Mouse (Mus musculus): Measurements from ENCODE around the gene Med26. TPM values are rescaled to one million over a fixed set of nuclear protein-coding genes. Genes with fewer than 3 reads are reported as not detected.

Med26 gene
- polyA plus RNA-seq, 1 experiment from 2014 or later = 8.5 TPM

DNA sequence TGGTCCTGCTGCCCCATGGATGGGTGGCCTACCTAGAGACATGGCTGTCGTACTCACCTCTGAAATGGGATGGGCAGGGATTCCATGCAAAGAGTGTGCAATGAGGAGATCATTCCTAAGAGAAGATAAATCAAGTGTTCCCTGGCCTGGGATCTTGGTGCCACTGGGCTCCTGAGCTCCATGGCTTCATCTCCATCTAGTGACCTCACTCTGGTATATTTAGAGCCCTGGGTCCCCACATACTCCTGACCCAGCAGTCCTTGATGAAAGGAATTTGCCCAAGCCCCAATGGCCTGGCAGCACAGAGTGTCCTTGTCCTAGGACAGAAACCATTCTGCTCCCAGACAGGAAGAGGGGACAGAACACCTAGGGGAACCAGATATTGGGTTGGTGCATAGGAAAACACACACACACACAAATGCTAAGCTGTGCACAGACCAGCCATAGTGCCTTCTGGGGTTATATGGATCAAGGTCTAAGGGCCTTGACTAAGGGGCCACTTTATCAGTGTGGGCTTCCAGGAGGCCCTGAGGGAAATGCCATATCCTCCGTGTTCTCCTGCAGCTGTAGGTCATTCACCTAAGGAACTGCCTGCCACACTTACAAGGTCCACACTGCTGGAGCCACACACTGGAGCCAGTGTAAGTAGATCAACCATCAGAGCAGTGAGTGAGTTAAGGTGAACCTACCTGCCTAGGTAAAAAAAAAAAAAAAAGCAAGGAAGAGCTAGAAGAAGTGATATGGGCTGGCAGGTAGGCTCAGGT, 48.4 kb downstream of the Med26 start:
- H3K9me3 ChIP-seq (replicated peaks; ENCODE audit: control insufficient read depth, low read length) = no peaks in the 10 kb centered on the region
- H3K27me3 ChIP-seq (ENCODE audit: control insufficient read depth, insufficient read depth, low read length) = no peaks in the 10 kb centered on the region
- H3K4me1 ChIP-seq (ENCODE audit: control insufficient read depth, insufficient read depth, low read length) = peaks cover 22% of the 10 kb centered on the region
- H3K4me2 ChIP-seq = no peak overlapping the region
- WGBS (ENCODE audit: insufficient replicate concordance) = 80% methylated on average over 2 of the region's 2 CpGs
- H3K36me3 ChIP-seq (ENCODE audit: control insufficient read depth, insufficient read depth, low read length) = peaks cover 20% of the 10 kb centered on the region
- ATAC-seq (replicated peaks; ENCODE audit: insufficient number of reproducible peaks, low FRiP score, low TSS enrichment) = no peak
- H3K4me3 ChIP-seq (ENCODE audit: low read depth, low read length) = no peak overlapping the region
- H3K9ac ChIP-seq (ENCODE audit: low read depth, low read length) = no peak overlapping the region
- H3K27ac ChIP-seq (ENCODE audit: low read depth, low read length) = peak overlapping the region; percentile 37

DNA sequence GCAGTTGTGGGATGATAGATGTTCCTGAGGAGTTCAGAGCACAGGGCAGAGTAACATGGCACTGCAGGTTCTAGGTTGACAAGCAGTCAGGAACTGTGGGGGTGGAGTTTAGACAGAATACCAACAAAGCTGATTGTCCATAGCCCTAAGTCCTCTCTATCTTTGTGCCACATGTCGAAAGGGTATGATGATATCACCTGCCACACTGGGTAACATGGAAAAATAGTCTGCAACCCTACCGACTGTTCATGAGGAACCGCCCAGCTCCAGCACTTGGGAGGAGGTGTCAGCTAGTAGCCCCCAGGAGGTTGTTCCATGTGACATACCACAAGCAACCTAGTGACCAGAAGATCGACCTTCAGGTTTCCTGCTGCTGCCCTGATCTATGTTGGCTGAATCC, 49.5 kb downstream of the Med26 start:
- no peak overlapping the region for H3K27ac ChIP-seq (ENCODE audit: low read depth, low read length)
- no peak overlapping the region for H3K9ac ChIP-seq (ENCODE audit: low read depth, low read length)
- H3K4me1 ChIP-seq (ENCODE audit: control insufficient read depth, insufficient read depth, low read length) = peaks cover 26% of the 10 kb centered on the region
- H3K9me3 ChIP-seq (replicated peaks; ENCODE audit: control insufficient read depth, low read length) = no peaks in the 10 kb centered on the region
- H3K4me2 ChIP-seq = no peak overlapping the region
- H3K36me3 ChIP-seq (ENCODE audit: control insufficient read depth, insufficient read depth, low read length) = peaks cover 20% of the 10 kb centered on the region
- H3K27me3 ChIP-seq (ENCODE audit: control insufficient read depth, insufficient read depth, low read length) = no peaks in the 10 kb centered on the region
- ATAC-seq (replicated peaks; ENCODE audit: insufficient number of reproducible peaks, low FRiP score, low TSS enrichment) = no peak
- WGBS (ENCODE audit: insufficient replicate concordance) = 84% methylated on average over 4 of the region's 4 CpGs
- H3K4me3 ChIP-seq (ENCODE audit: low read depth, low read length) = no peak overlapping the region

DNA sequence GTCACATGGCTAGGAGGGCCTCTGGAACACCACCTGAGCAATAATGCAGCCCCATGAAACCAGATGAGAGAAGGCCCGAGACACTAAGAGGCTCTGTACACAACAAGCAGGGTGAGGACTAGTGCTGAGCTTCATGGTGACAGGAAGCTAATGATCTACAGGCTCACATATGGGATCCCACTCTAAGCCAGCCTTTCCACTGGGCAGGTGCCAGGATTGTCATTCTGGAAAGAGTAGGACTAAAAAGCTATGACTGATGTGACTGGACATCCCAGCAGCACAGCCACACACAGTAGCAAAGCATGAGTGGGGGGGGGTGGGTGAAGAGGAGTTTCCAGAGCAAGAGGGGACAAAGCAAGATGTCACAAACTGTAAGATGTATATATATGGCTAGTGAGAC, 50.2 kb downstream of the Med26 start:
- Histone ChIP-seq H3K4me1 (ENCODE audit: control insufficient read depth, insufficient read depth, low read length) (peaks cover 24% of the 10 kb centered on the region), H3K4me2 (no peak overlapping the region), H3K9ac (ENCODE audit: low read depth, low read length) (no peak overlapping the region), H3K4me3 (ENCODE audit: low read depth, low read length) (no peak overlapping the region), H3K36me3 (ENCODE audit: control insufficient read depth, insufficient read depth, low read length) (peaks cover 20% of the 10 kb centered on the region), H3K27me3 (ENCODE audit: control insufficient read depth, insufficient read depth, low read length) (no peaks in the 10 kb centered on the region), H3K9me3 (replicated peaks; ENCODE audit: control insufficient read depth, low read length) (no peaks in the 10 kb centered on the region), H3K27ac (ENCODE audit: low read depth, low read length) (no peak overlapping the region)
- 88% methylated on average over 1 of the region's 1 CpGs for WGBS (ENCODE audit: insufficient replicate concordance)
- ATAC-seq (replicated peaks; ENCODE audit: insufficient number of reproducible peaks, low FRiP score, low TSS enrichment) = no peak

DNA sequence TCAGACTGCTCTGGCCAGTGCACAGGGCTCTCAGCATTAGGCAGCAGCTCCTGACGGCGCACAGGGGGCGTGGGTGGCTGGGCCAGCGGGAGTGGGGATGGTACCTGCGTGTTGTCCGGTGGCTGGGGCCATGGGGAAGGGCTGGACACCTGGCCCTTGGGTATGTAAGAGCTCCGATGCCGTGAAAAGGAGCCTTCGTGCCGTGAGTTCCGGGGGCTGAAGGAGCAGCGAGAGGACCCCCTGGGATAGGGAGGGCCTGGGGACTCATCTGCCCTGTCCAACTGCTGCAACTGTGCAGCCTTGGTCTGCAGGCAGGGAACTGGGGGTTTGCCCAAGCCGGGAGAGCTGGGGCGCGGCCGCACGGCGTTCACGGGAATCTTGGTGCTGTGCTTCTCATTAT, 51.9 kb downstream of the Med26 start:
- no peak overlapping the region for H3K4me2 ChIP-seq
- H3K27ac ChIP-seq (ENCODE audit: low read depth, low read length) = no peak overlapping the region
- peaks cover 17% of the 10 kb centered on the region for H3K36me3 ChIP-seq (ENCODE audit: control insufficient read depth, insufficient read depth, low read length)
- no peak overlapping the region for H3K9ac ChIP-seq (ENCODE audit: low read depth, low read length)
- WGBS (ENCODE audit: insufficient replicate concordance) = 92% methylated on average over 19 of the region's 19 CpGs
- no peak overlapping the region for H3K4me3 ChIP-seq (ENCODE audit: low read depth, low read length)
- no peaks in the 10 kb centered on the region for H3K27me3 ChIP-seq (ENCODE audit: control insufficient read depth, insufficient read depth, low read length)
- H3K4me1 ChIP-seq (ENCODE audit: control insufficient read depth, insufficient read depth, low read length) = peaks cover 28% of the 10 kb centered on the region
- no peaks in the 10 kb centered on the region for H3K9me3 ChIP-seq (replicated peaks; ENCODE audit: control insufficient read depth, low read length)
- no peak for ATAC-seq (replicated peaks; ENCODE audit: insufficient number of reproducible peaks, low FRiP score, low TSS enrichment)

DNA sequence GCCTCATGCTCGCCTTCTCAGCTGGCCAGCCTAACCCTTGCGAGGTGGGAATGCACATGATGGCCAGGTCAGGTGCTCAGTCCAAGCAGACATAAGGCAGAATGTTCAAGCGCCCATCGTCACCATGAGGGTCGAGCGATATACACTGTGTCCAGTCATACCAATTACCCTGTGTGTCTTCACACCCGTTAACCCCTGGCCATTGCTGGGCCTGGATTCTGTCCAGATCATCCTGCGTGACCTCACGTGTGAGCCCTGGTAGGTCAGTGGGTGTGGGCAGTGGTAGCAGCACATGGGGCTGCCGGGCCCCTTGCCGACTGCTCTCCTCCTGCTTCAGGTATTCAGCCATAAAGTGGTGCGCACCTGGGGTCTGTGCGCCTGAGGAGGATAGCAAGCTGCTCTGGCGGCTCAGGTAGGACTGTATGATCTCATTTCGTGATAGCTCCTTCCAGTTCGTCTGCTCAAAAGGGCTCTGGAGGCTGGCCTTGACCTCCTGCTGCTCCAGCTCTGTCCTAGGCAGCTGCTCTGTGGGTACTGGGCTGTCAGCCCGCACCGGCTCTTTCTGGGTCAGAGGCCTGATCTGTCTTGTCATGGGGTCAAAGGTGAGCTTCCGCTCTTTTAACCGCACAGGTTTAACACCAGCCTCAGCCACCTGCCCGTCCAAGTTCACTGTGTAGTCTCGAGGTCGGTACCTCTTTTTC, 52.5 kb downstream of the Med26 start:
- ATAC-seq (replicated peaks; ENCODE audit: insufficient number of reproducible peaks, low FRiP score, low TSS enrichment) = no peak
- 89% methylated on average over 23 of the region's 23 CpGs for WGBS (ENCODE audit: insufficient replicate concordance)
- Histone ChIP-seq H3K4me1 (ENCODE audit: control insufficient read depth, insufficient read depth, low read length) (peaks cover 31% of the 10 kb centered on the region), H3K9ac (ENCODE audit: low read depth, low read length) (no peak overlapping the region), H3K4me3 (ENCODE audit: low read depth, low read length) (no peak overlapping the region), H3K36me3 (ENCODE audit: control insufficient read depth, insufficient read depth, low read length) (peaks cover 17% of the 10 kb centered on the region), H3K9me3 (replicated peaks; ENCODE audit: control insufficient read depth, low read length) (no peaks in the 10 kb centered on the region), H3K27ac (ENCODE audit: low read depth, low read length) (no peak overlapping the region), H3K4me2 (no peak overlapping the region), H3K27me3 (ENCODE audit: control insufficient read depth, insufficient read depth, low read length) (no peaks in the 10 kb centered on the region)

DNA sequence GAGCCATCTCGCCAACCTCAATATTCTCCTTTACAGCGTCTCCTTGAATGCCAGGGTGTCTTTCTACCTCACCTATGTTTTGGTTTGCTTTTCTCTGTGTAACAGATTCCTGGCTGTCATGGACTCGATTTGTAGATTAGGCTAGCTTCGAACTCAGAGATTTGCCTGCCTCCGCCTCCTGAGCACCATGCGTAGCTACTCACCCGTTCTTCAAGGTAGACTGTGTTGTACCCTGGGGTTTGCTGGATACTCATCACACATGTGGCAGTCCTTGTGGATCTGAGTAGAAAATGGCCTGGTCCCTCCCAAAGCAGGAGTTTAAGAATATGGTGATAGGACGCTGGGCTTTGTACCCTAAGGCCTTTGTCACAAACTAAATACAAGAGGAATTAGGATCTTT, 54.7 kb downstream of the Med26 start:
- Histone ChIP-seq H3K27me3 (ENCODE audit: control insufficient read depth, insufficient read depth, low read length) (no peaks in the 10 kb centered on the region), H3K27ac (ENCODE audit: low read depth, low read length) (peak overlapping the region; percentile 46; the same call in 1 of the 2 replicates), H3K9me3 (replicated peaks; ENCODE audit: control insufficient read depth, low read length) (no peaks in the 10 kb centered on the region), H3K4me1 (ENCODE audit: control insufficient read depth, insufficient read depth, low read length) (peaks cover 20% of the 10 kb centered on the region), H3K4me2 (peak overlapping the region; percentile 70), H3K36me3 (ENCODE audit: control insufficient read depth, insufficient read depth, low read length) (peaks cover 23% of the 10 kb centered on the region), H3K9ac (ENCODE audit: low read depth, low read length) (peak overlapping the region; percentile 86), H3K4me3 (ENCODE audit: low read depth, low read length) (peak overlapping the region; percentile 94)
- WGBS (ENCODE audit: insufficient replicate concordance) = 15% methylated on average over 8 of the region's 8 CpGs
- ATAC-seq (replicated peaks; ENCODE audit: insufficient number of reproducible peaks, low FRiP score, low TSS enrichment) = no peak

DNA sequence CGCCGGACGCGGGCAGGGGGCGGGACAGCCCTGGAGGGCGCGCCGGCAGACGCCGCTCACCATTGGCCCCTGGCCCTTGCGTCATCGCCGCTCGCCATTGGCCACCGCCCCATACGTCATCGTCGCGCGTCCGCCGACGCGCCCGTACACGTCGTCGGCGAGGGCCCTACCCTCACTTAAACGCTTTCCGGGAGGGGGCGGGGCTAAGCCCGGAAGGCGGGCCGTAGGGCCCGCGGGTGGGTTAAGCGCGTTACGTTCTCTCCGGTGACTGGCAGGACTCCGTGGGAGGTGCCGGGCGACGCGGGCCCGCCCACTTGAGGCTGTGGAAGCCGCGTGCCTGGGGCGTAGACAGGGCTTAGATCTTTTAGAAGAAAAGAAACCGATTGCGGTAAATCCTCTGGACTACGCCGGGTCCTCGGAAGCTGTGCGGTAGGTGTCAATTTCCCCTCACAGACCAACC, 55.4 kb downstream of the Med26 start:
- H3K4me3 ChIP-seq (ENCODE audit: low read depth, low read length) = peak overlapping the region; percentile 94
- H3K27me3 ChIP-seq (ENCODE audit: control insufficient read depth, insufficient read depth, low read length) = no peaks in the 10 kb centered on the region
- H3K36me3 ChIP-seq (ENCODE audit: control insufficient read depth, insufficient read depth, low read length) = peaks cover 25% of the 10 kb centered on the region
- peak overlapping the region; percentile 70 for H3K4me2 ChIP-seq
- H3K9me3 ChIP-seq (replicated peaks; ENCODE audit: control insufficient read depth, low read length) = no peaks in the 10 kb centered on the region
- H3K4me1 ChIP-seq (ENCODE audit: control insufficient read depth, insufficient read depth, low read length) = peaks cover 20% of the 10 kb centered on the region
- ATAC-seq (replicated peaks; ENCODE audit: insufficient number of reproducible peaks, low FRiP score, low TSS enrichment) = peak; percentile 97
- H3K27ac ChIP-seq (ENCODE audit: low read depth, low read length) = peak overlapping the region; percentile 46
- WGBS (ENCODE audit: insufficient replicate concordance) = under 1% methylated on average over 52 of the region's 56 CpGs
- peak overlapping the region; percentile 86 for H3K9ac ChIP-seq (ENCODE audit: low read depth, low read length)

DNA sequence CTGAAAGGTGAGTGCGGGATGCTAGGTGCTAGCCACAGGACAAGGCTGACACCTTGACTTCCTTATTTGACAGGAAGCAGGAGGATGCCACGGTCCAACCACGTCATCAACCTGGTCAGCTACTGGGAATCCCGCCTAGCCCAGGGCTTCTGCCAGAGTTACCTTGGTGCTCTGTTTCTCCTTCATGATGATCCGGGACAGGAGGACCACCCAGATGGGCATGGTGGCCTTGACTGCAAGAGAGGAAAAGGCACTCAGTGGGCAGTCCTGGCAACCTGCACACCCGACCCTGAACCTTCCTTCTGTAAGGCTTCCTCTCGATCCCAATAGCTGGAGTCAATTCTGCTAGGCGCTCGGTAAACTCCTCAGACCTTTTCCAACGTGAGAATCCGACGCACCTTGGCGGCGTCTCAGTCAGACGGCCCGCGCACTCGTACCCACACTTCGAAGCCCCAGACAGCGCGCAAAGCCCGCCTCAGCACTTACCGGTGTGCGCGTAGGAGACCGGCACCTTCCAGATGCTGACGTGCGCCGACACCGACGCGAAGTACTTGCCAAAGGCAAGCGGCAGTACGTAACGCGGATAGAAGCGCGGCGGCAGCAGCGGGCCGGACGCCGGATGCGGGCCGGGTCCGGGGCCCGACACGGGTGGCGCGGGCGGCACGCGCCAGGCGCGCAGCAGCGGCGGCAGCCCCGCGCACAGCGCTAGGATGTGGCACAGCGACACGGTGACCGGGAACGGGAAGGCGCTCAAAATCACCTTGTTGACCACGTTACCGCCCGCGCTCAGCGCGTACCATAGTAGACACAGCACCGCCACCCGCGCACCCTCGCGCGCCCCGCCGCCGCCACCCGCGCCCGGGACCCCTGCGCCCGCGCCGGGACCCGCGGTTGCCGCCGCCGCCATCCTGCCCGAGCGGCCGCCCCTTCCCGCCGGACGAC, 56.1 kb downstream of the Med26 start, which contains the start of gene Slc35e1:
Slc35e1 (minus strand) TSS at position 935 of the 942 bp plus-strand sequence.
- under 1% methylated on average over 68 of the region's 98 CpGs for WGBS (ENCODE audit: insufficient replicate concordance)
- Histone ChIP-seq H3K9me3 (replicated peaks; ENCODE audit: control insufficient read depth, low read length) (no peaks in the 10 kb centered on the region), H3K36me3 (ENCODE audit: control insufficient read depth, insufficient read depth, low read length) (peaks cover 26% of the 10 kb centered on the region), H3K9ac (ENCODE audit: low read depth, low read length) (peak within 1 kb of the TSS; percentile 86), H3K27ac (ENCODE audit: low read depth, low read length) (peak within 1 kb of the TSS; percentile 75), H3K4me3 (ENCODE audit: low read depth, low read length) (peak within 1 kb of the TSS; percentile 94), H3K27me3 (ENCODE audit: control insufficient read depth, insufficient read depth, low read length) (no peaks in the 10 kb centered on the region), H3K4me2 (peak within 1 kb of the TSS; percentile 70), H3K4me1 (ENCODE audit: control insufficient read depth, insufficient read depth, low read length) (peaks cover 20% of the 10 kb centered on the region)
- ATAC-seq (replicated peaks; ENCODE audit: insufficient number of reproducible peaks, low FRiP score, low TSS enrichment) = peak; percentile 16; the same call in 1 of the 2 replicates

Measured in heart, embryonic 11.5 days (tissue).